ENCODE assay signal across 8 mouse cellular contexts in the genomic region with DNA sequence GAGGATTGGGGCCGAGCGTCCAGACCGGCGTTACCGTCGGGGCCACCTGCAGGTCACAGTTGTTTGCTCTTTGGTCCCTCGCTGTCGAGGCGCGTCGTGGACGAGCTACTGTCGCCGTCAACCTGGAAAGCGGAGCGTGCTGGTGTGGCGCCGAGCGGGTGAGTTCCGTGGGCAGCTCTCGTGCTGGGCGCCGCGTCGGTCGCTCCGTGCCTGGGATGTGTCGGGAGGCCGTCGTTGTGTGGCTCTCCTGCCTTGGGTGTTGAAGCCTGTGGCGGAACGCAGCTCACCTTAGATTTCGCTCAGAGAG. TPM values are rescaled to one million over a fixed set of nuclear protein-coding genes. Genes with fewer than 3 reads are reported as not detected.
DNase-seq lines count a peak whose midpoint lies in the region; ATAC-seq and TF ChIP-seq lines count a peak whose summit lies in the region.

Gene Banf1 (minus strand): TSS at position 116 of the 307 bp plus-strand sequence.

- peaks cover 44% of the 10 kb centered on the region for H3K79me2 ChIP-seq in macrophage (ENCODE audit: inconsistent target)

- WGBS in kidney, adult 2 months: under 1% methylated on average over 33 of the region's 33 CpGs
- WGBS in hindbrain, embryonic 16.5 days: under 1% methylated on average over 33 of the region's 33 CpGs
- 1% methylated on average over 33 of the region's 33 CpGs for WGBS in macrophage (ENCODE audit: missing documents)

- H3K27ac ChIP-seq in kidney, adult 2 months (ENCODE audit: insufficient read depth, low read depth, low read length): peak within 1 kb of the TSS; percentile 83
- peak within 1 kb of the TSS; percentile 96 for H3K27ac ChIP-seq in hindbrain, embryonic 16.5 days (ENCODE audit: low read depth, low read length)
- H3K27ac ChIP-seq in macrophage: peak within 1 kb of the TSS; percentile 87

- TF ChIP-seq POLR2A in kidney, adult 2 months (IDR thresholded peaks at IDR 0.05; ENCODE audit: low read depth, low read length): no peak

- H3K9me3 ChIP-seq in hindbrain, embryonic 16.5 days (ENCODE audit: control insufficient read depth, low read length): no peaks in the 10 kb centered on the region

- H3K9ac ChIP-seq in hindbrain, embryonic 16.5 days (ENCODE audit: low read depth, low read length): peak within 1 kb of the TSS; percentile 77

- H3K4me3 ChIP-seq in kidney, adult 2 months (ENCODE audit: insufficient read depth, low read depth, low read length): peak within 1 kb of the TSS; percentile 99
- peak within 1 kb of the TSS; percentile 71 for H3K4me3 ChIP-seq in hindbrain, embryonic 16.5 days (ENCODE audit: low read length)
- H3K4me3 ChIP-seq in macrophage (ENCODE audit: inconsistent target): peak within 1 kb of the TSS; percentile 91

- H3K27me3 ChIP-seq in kidney, adult 2 months (replicated peaks; ENCODE audit: control insufficient read depth, insufficient read depth, low read length): no peaks in the 10 kb centered on the region
- H3K27me3 ChIP-seq in hindbrain, embryonic 16.5 days (replicated peaks; ENCODE audit: control insufficient read depth, insufficient read depth, low read length): no peaks in the 10 kb centered on the region

- DNase-seq in kidney, adult 2 months: no peak
- DNase-seq in kidney, adult 11 months: no peak
- no peak for DNase-seq in adrenal gland, adult 2 months
- DNase-seq in gastrocnemius, adult 18-20 months (ENCODE audit: low spot score): no peak
- DNase-seq in retina, embryonic 14.5 days (ENCODE audit: low spot score): no peak

- no peak for TF ChIP-seq CTCF in kidney, adult 2 months (conservative IDR thresholded peaks at IDR 0.05; ENCODE audit: insufficient read depth, insufficient read length, low read depth, low read length)

- H3K4me2 ChIP-seq in hindbrain, embryonic 16.5 days (ENCODE audit: low read length): peak within 1 kb of the TSS; percentile 95

- peak; percentile 12 for ATAC-seq in hindbrain, embryonic 16.5 days
- ATAC-seq in cerebellum, adult (ENCODE audit: insufficient number of reproducible peaks, low FRiP score, low TSS enrichment): no peak

- peaks cover 1% of the 10 kb centered on the region; the same call in 1 of the 2 replicates for H3K36me3 ChIP-seq in kidney, adult 2 months (ENCODE audit: control insufficient read depth, insufficient read depth, low read length)
- peaks cover 25% of the 10 kb centered on the region for H3K36me3 ChIP-seq in hindbrain, embryonic 16.5 days (ENCODE audit: control insufficient read depth, insufficient read depth, low read length)
- peaks cover 15% of the 10 kb centered on the region for H3K36me3 ChIP-seq in macrophage (ENCODE audit: inconsistent target)

- peaks cover 9% of the 10 kb centered on the region for H3K4me1 ChIP-seq in kidney, adult 2 months (ENCODE audit: control insufficient read depth, insufficient read depth, low read length)
- peaks cover 18% of the 10 kb centered on the region for H3K4me1 ChIP-seq in hindbrain, embryonic 16.5 days (ENCODE audit: control insufficient read depth, insufficient read depth, low read depth, low read length)

RNA-seq across cellular contexts. Expression of gene Banf1, which starts in this region (rescaled TPM):
- 106 and 146 TPM in 2 replicates for polyA plus RNA-seq in kidney, adult 2 months (2012; rRNA removed)
- total RNA-seq in adrenal gland, adult 2 months (2021): 100 to 1,000 TPM; 138 to 155 TPM
- 99.6 and 110 TPM in 2 replicates for polyA plus RNA-seq in adrenal gland, adult 2 months (2012; rRNA removed)
- 100 to 1,000 TPM; 127 to 128 TPM for total RNA-seq in gastrocnemius, adult 18-20 months (2021)
- polyA plus RNA-seq in hindbrain, embryonic 16.5 days (2015; fragmentation: Nextera tagmentation; extraction: Ambion mirVana): 315 and 333 TPM in 2 replicates
- total RNA-seq in macrophage (2018; cell fraction: chromatin; rRNA removed): 1 to 10 TPM in 25 of 26 experiments, not detected in 1; 1.4 to 6.7 (median 2.6) TPM
- total RNA-seq in macrophage (2018; cell fraction: cytosol; rRNA removed): 10 to 100 TPM; 50.8 to 78.1 (median 67.8) TPM
- total RNA-seq in macrophage (2018; cell fraction: nucleus; rRNA removed): 10 to 100 TPM in 21 of 26 experiments, 1 to 10 TPM in 5; 6.9 to 42.3 (median 17.3) TPM
- 43.3 to 113 TPM (median 54.5 TPM) in 3 replicates for polyA plus RNA-seq in macrophage (2018)
